ENCODE assay signal across 8 mouse cellular contexts in genomic region chr8:109738049-109738380, GRCm38 (mm10). TPM values are rescaled to one million over a fixed set of nuclear protein-coding genes. Genes with fewer than 3 reads are reported as not detected.
DNase-seq lines count a peak whose midpoint lies in the region; ATAC-seq and TF ChIP-seq lines count a peak whose summit lies in the region.

No protein-coding gene starts in this region.

- H3K9ac ChIP-seq in kidney, embryonic 16.5 days (replicated peaks; ENCODE audit: low read length) = peak overlapping the region; percentile 93
- H3K9ac ChIP-seq in embryonic facial prominence, embryonic 12.5 days = no peak overlapping the region
- peak overlapping the region; percentile 98 for H3K9ac ChIP-seq in intestine, embryonic 15.5 days

- peaks cover 11% of the 10 kb centered on the region for H3K36me3 ChIP-seq in kidney, embryonic 16.5 days (ENCODE audit: insufficient read depth, low read length)
- H3K36me3 ChIP-seq in embryonic facial prominence, embryonic 12.5 days = peaks cover 18% of the 10 kb centered on the region
- peaks cover 12% of the 10 kb centered on the region; the same call in 1 of the 2 replicates for H3K36me3 ChIP-seq in intestine, embryonic 15.5 days
- no peaks in the 10 kb centered on the region for H3K36me3 ChIP-seq in myocyte (ENCODE audit: control insufficient read depth, insufficient read depth)

- 79% methylated on average over 1 of the region's 1 CpGs for WGBS in kidney, embryonic 16.5 days
- WGBS in embryonic facial prominence, embryonic 12.5 days = 92% methylated on average over 1 of the region's 1 CpGs
- WGBS in intestine, embryonic 15.5 days = 65% methylated on average over 1 of the region's 1 CpGs

- no peak for DNase-seq in kidney, adult 18-20 months
- no peak for DNase-seq in frontal cortex, postnatal 10 days (ENCODE audit: low spot score in 2 of 2)
- no peak for DNase-seq in yolk sac, embryonic 10.5 days (ENCODE audit: low spot score)
- no peak for DNase-seq in urinary bladder, postnatal 14 days (ENCODE audit: low spot score)

- peaks cover 12% of the 10 kb centered on the region for H3K4me1 ChIP-seq in kidney, embryonic 16.5 days (ENCODE audit: insufficient read depth, low read length)
- peaks cover 14% of the 10 kb centered on the region for H3K4me1 ChIP-seq in embryonic facial prominence, embryonic 12.5 days
- H3K4me1 ChIP-seq in intestine, embryonic 15.5 days (replicated peaks) = peaks cover 6% of the 10 kb centered on the region; the same call in 1 of the 2 replicates

- TF ChIP-seq POLR2A in myocyte (IDR thresholded peaks at IDR 0.05; ENCODE audit: insufficient read length, low read depth) = no peak

- H3ac ChIP-seq in myocyte (ENCODE audit: control insufficient read depth, insufficient read length) = peak overlapping the region; percentile 43

- H3K4me3 ChIP-seq in kidney, embryonic 16.5 days (ENCODE audit: low read length) = peak overlapping the region; percentile 85
- H3K4me3 ChIP-seq in embryonic facial prominence, embryonic 12.5 days = peak overlapping the region; percentile 93
- peak overlapping the region; percentile 98 for H3K4me3 ChIP-seq in intestine, embryonic 15.5 days (replicated peaks)
- H3K4me3 ChIP-seq in myocyte = peak overlapping the region; percentile 90

- ATAC-seq in kidney, embryonic 16.5 days (ENCODE audit: low FRiP score, low TSS enrichment) = no peak
- no peak; the same call in 1 of the 2 replicates for ATAC-seq in embryonic facial prominence, embryonic 12.5 days (ENCODE audit: insufficient number of reproducible peaks, insufficient read depth, low FRiP score, low TSS enrichment)
- no peak for ATAC-seq in intestine, embryonic 15.5 days

- 0 out of 2 replicates have a peak overlapping the region, but pooled peaks have one; percentile 61 for H3K27ac ChIP-seq in kidney, embryonic 16.5 days (ENCODE audit: low read length)
- no peak overlapping the region for H3K27ac ChIP-seq in embryonic facial prominence, embryonic 12.5 days
- H3K27ac ChIP-seq in intestine, embryonic 15.5 days = 0 out of 2 replicates have a peak overlapping the region, but pooled peaks have one; percentile 13

- H3K27me3 ChIP-seq in kidney, embryonic 16.5 days (ENCODE audit: insufficient read depth, low read length) = no peaks in the 10 kb centered on the region
- no peaks in the 10 kb centered on the region for H3K27me3 ChIP-seq in embryonic facial prominence, embryonic 12.5 days
- H3K27me3 ChIP-seq in intestine, embryonic 15.5 days (replicated peaks) = no peaks in the 10 kb centered on the region
- H3K27me3 ChIP-seq in myocyte (ENCODE audit: control insufficient read depth, insufficient read depth, insufficient read length) = no peaks in the 10 kb centered on the region

- no peaks in the 10 kb centered on the region for H3K9me3 ChIP-seq in kidney, embryonic 16.5 days (ENCODE audit: low read length)
- no peaks in the 10 kb centered on the region for H3K9me3 ChIP-seq in embryonic facial prominence, embryonic 12.5 days
- no peaks in the 10 kb centered on the region for H3K9me3 ChIP-seq in intestine, embryonic 15.5 days

- H3K4me2 ChIP-seq in kidney, embryonic 16.5 days (replicated peaks; ENCODE audit: low read depth, low read length) = peak overlapping the region; percentile 71
- H3K4me2 ChIP-seq in embryonic facial prominence, embryonic 12.5 days (replicated peaks) = peak overlapping the region; percentile 93
- peak overlapping the region; percentile 88 for H3K4me2 ChIP-seq in intestine, embryonic 15.5 days (replicated peaks)
- peak overlapping the region; percentile 46 for H3K4me2 ChIP-seq in myocyte (ENCODE audit: low read depth)

- H3K79me2 ChIP-seq in myocyte (ENCODE audit: control insufficient read depth, insufficient read depth) = peaks cover 24% of the 10 kb centered on the region

TF ChIP-seq in myocyte, 11 proteins besides CTCF, POLR2A, EP300 and RAD21:
- TF ChIP-seq REST (IDR thresholded peaks at IDR 0.05; ENCODE audit: insufficient read depth, insufficient read length) (no peak), E2F4 (IDR thresholded peaks at IDR 0.05; ENCODE audit: insufficient read depth) (no peak), MAX (IDR thresholded peaks at IDR 0.05; ENCODE audit: low read depth) (no peak), USF1 (IDR thresholded peaks at IDR 0.05; ENCODE audit: low read depth) (no peak)

RNA-seq across cellular contexts. Expression of gene Atxn1l, which starts 0.5 kb away (rescaled TPM):
- 7.5 and 9.3 TPM in 2 replicates for polyA plus RNA-seq in kidney, embryonic 16.5 days (2015; fragmentation: Nextera tagmentation; extraction: Ambion mirVana)
- polyA plus RNA-seq in embryonic facial prominence, embryonic 12.5 days (2016; fragmentation: Nextera tagmentation; extraction: Ambion mirVana) = 9.3 and 9.6 TPM in 2 replicates
- 5.4 and 5.7 TPM in 2 replicates for polyA plus RNA-seq in intestine, embryonic 15.5 days (2015; fragmentation: Nextera tagmentation; extraction: Ambion mirVana)
- polyA plus RNA-seq in myocyte (2012; fragmentation: generic; extraction: Trizol) = 11.0 TPM

RNA-seq across cellular contexts. Expression of gene Zfp821, which starts 32.7 kb away (rescaled TPM):
- polyA plus RNA-seq in kidney, embryonic 16.5 days (2015; fragmentation: Nextera tagmentation; extraction: Ambion mirVana) = 25.1 and 28.5 TPM in 2 replicates
- polyA plus RNA-seq in embryonic facial prominence, embryonic 12.5 days (2016; fragmentation: Nextera tagmentation; extraction: Ambion mirVana) = 58.2 and 60.6 TPM in 2 replicates
- polyA plus RNA-seq in intestine, embryonic 15.5 days (2015; fragmentation: Nextera tagmentation; extraction: Ambion mirVana) = 17.3 and 17.9 TPM in 2 replicates
- polyA plus RNA-seq in myocyte (2012; fragmentation: generic; extraction: Trizol) = 10.7 TPM

RNA-seq across cellular contexts. Expression of gene Ap1g1, which starts 40.3 kb away (rescaled TPM):
- 46.6 and 53.6 TPM in 2 replicates for polyA plus RNA-seq in kidney, embryonic 16.5 days (2015; fragmentation: Nextera tagmentation; extraction: Ambion mirVana)
- polyA plus RNA-seq in embryonic facial prominence, embryonic 12.5 days (2016; fragmentation: Nextera tagmentation; extraction: Ambion mirVana) = 52.9 and 54.4 TPM in 2 replicates
- 38.0 and 39.0 TPM in 2 replicates for polyA plus RNA-seq in intestine, embryonic 15.5 days (2015; fragmentation: Nextera tagmentation; extraction: Ambion mirVana)
- polyA plus RNA-seq in myocyte (2012; fragmentation: generic; extraction: Trizol) = 21.1 TPM

RNA-seq across cellular contexts. Expression of gene Ist1, which starts 45.0 kb away (rescaled TPM):
- polyA plus RNA-seq in kidney, embryonic 16.5 days (2015; fragmentation: Nextera tagmentation; extraction: Ambion mirVana) = 160 TPM in 2 replicates
- polyA plus RNA-seq in embryonic facial prominence, embryonic 12.5 days (2016; fragmentation: Nextera tagmentation; extraction: Ambion mirVana) = 157 and 165 TPM in 2 replicates
- 119 and 128 TPM in 2 replicates for polyA plus RNA-seq in intestine, embryonic 15.5 days (2015; fragmentation: Nextera tagmentation; extraction: Ambion mirVana)
- polyA plus RNA-seq in myocyte (2012; fragmentation: generic; extraction: Trizol) = 44.1 TPM
